Mouse (Mus musculus): ENCODE data around the gene Adam23. TPM values are rescaled to one million over a fixed set of nuclear protein-coding genes. Genes with fewer than 3 reads are reported as not detected.

The Adam23 gene
- polyA plus RNA-seq, 1 experiment from 2014 or later, result 1.9 TPM

DNA sequence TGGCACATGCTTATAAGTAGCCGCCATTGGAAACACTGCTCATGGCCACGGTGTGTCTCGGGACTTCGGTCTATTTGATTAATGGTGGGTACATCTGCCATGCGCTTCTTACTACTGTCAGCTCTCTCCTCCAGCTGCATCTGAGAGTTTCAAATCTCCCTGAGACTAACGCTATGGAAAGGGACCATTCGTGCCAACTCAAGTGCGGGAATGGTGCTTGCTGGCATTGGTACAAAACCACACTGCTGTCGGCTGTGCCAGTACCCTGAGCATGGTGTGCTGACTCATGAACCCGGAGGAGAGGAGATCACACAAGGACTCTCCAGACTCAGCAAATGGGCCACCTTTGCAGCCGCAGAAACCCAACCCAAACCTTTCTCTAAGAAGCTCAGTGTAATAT, 72.1 kb downstream of the Adam23 start:
- no peak overlapping the region for H3K4me3 ChIP-seq (ENCODE audit: control insufficient read depth in 1 of 2, insufficient read depth in 1 of 2, low read depth in 1 of 2, low read length in 2 of 2)
- no peak overlapping the region for H3K4me2 ChIP-seq (ENCODE audit: low read length)
- no peak for ATAC-seq (ENCODE audit: insufficient number of reproducible peaks, insufficient read depth, low FRiP score, low read depth)
- H3K4me1 ChIP-seq (ENCODE audit: control insufficient read depth in 2 of 2, insufficient read depth in 2 of 2, low read length in 2 of 2), result no peaks in the 10 kb centered on the region
- H3K36me3 ChIP-seq (ENCODE audit: control insufficient read depth, insufficient read depth, low read length), result no peaks in the 10 kb centered on the region
- H3K27me3 ChIP-seq (ENCODE audit: control insufficient read depth, insufficient read depth, low read length), result no peaks in the 10 kb centered on the region
- no peaks in the 10 kb centered on the region for H3K9me3 ChIP-seq (ENCODE audit: control insufficient read depth, low read length)
- H3K27ac ChIP-seq (replicated peaks in 1 of 2; ENCODE audit: control insufficient read depth in 1 of 2, insufficient read depth in 1 of 2, low read depth in 2 of 2, low read length in 2 of 2), result no peak overlapping the region
- 90% methylated on average over 11 of the region's 11 CpGs for WGBS
- H3K9ac ChIP-seq (ENCODE audit: low read length), result no peak overlapping the region

GRCm38 (mm10) chr1:63518814-63519213, 73.1 kb downstream of the Adam23 start:
- no peak overlapping the region for H3K9ac ChIP-seq (ENCODE audit: low read length)
- H3K27me3 ChIP-seq (ENCODE audit: control insufficient read depth, insufficient read depth, low read length), result no peaks in the 10 kb centered on the region
- no peak for ATAC-seq (ENCODE audit: insufficient number of reproducible peaks, insufficient read depth, low FRiP score, low read depth)
- no peak overlapping the region for H3K4me3 ChIP-seq (ENCODE audit: control insufficient read depth in 1 of 2, insufficient read depth in 1 of 2, low read depth in 1 of 2, low read length in 2 of 2)
- 63% methylated on average over 5 of the region's 5 CpGs for WGBS
- H3K27ac ChIP-seq (replicated peaks in 1 of 2; ENCODE audit: control insufficient read depth in 1 of 2, insufficient read depth in 1 of 2, low read depth in 2 of 2, low read length in 2 of 2), result no peak overlapping the region
- no peaks in the 10 kb centered on the region for H3K9me3 ChIP-seq (ENCODE audit: control insufficient read depth, low read length)
- no peak overlapping the region for H3K4me2 ChIP-seq (ENCODE audit: low read length)
- no peaks in the 10 kb centered on the region for H3K36me3 ChIP-seq (ENCODE audit: control insufficient read depth, insufficient read depth, low read length)
- H3K4me1 ChIP-seq (ENCODE audit: control insufficient read depth in 2 of 2, insufficient read depth in 2 of 2, low read length in 2 of 2), result no peaks in the 10 kb centered on the region

DNA sequence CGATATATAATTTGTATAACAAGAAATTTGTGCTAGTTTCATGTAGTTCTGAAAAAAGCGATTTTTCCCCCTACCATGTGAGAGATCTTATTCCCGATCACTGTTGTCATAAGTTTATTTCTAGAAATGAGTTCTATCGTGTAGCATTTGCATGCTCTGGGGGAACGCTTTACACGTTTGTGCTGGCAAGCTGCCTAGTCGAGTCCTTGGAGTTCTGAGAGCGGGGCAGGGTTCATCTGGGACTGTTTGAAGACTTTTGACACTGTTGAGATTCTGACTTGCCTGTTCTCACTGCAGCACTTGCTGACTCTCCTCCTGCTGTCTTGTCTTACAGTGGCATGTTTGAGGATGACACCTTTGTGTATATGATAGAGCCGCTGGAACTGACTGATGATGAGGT, 84.2 kb downstream of the Adam23 start:
- Histone ChIP-seq H3K36me3 (ENCODE audit: control insufficient read depth, insufficient read depth, low read length) (no peaks in the 10 kb centered on the region), H3K9me3 (ENCODE audit: control insufficient read depth, low read length) (no peaks in the 10 kb centered on the region), H3K4me2 (ENCODE audit: low read length) (no peak overlapping the region), H3K4me1 (ENCODE audit: control insufficient read depth in 2 of 2, insufficient read depth in 2 of 2, low read length in 2 of 2) (no peaks in the 10 kb centered on the region), H3K27ac (replicated peaks in 1 of 2; ENCODE audit: control insufficient read depth in 1 of 2, insufficient read depth in 1 of 2, low read depth in 2 of 2, low read length in 2 of 2) (no peak overlapping the region), H3K27me3 (ENCODE audit: control insufficient read depth, insufficient read depth, low read length) (no peaks in the 10 kb centered on the region), H3K9ac (ENCODE audit: low read length) (no peak overlapping the region), H3K4me3 (ENCODE audit: control insufficient read depth in 1 of 2, insufficient read depth in 1 of 2, low read depth in 1 of 2, low read length in 2 of 2) (no peak overlapping the region)
- 68% methylated on average over 9 of the region's 9 CpGs for WGBS
- ATAC-seq (ENCODE audit: insufficient number of reproducible peaks, insufficient read depth, low FRiP score, low read depth), result no peak

DNA sequence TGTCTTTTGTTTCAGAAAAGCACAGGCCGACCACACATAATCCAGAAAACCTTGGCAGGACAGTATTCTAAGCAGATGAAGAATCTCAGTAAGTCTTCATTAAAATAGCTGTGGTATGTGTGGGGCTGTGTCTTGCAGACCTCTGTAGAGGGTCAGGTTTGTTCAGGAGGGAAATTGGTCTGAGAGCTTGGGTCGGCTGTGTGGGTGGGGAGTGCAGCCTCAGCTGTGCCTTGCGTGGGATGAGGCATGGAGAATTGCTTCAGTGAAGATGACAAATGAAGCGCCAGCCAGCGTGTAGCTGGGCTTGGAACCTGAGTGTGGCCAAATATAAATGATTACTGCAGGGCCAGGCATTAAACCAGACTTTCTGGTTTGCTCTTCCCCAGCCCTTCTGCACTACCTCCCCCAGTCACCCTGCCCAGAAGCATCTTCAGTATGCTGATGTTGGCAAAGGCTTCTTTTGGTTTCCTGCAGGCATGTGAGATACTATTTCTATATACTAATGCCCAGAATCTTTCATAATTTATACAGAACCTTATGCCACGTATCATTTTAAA, 88.7 kb downstream of the Adam23 start:
- no peak overlapping the region for H3K4me2 ChIP-seq (ENCODE audit: low read length)
- no peaks in the 10 kb centered on the region for H3K9me3 ChIP-seq (ENCODE audit: control insufficient read depth, low read length)
- no peak for ATAC-seq (ENCODE audit: insufficient number of reproducible peaks, insufficient read depth, low FRiP score, low read depth)
- H3K4me1 ChIP-seq (ENCODE audit: control insufficient read depth in 2 of 2, insufficient read depth in 2 of 2, low read length in 2 of 2), result no peaks in the 10 kb centered on the region
- 63% methylated on average over 6 of the region's 6 CpGs for WGBS
- H3K27ac ChIP-seq (replicated peaks in 1 of 2; ENCODE audit: control insufficient read depth in 1 of 2, insufficient read depth in 1 of 2, low read depth in 2 of 2, low read length in 2 of 2), result no peak overlapping the region
- H3K9ac ChIP-seq (ENCODE audit: low read length), result no peak overlapping the region
- no peaks in the 10 kb centered on the region for H3K27me3 ChIP-seq (ENCODE audit: control insufficient read depth, insufficient read depth, low read length)
- H3K36me3 ChIP-seq (ENCODE audit: control insufficient read depth, insufficient read depth, low read length), result no peaks in the 10 kb centered on the region
- no peak overlapping the region for H3K4me3 ChIP-seq (ENCODE audit: control insufficient read depth in 1 of 2, insufficient read depth in 1 of 2, low read depth in 1 of 2, low read length in 2 of 2)

GRCm38 (mm10) chr1:63539884-63540613, 94.4 kb downstream of the Adam23 start:
- 65% methylated on average over 14 of the region's 14 CpGs for WGBS
- Histone ChIP-seq H3K27ac (replicated peaks in 1 of 2; ENCODE audit: control insufficient read depth in 1 of 2, insufficient read depth in 1 of 2, low read depth in 2 of 2, low read length in 2 of 2) (no peak overlapping the region), H3K4me2 (ENCODE audit: low read length) (no peak overlapping the region), H3K4me3 (ENCODE audit: control insufficient read depth in 1 of 2, insufficient read depth in 1 of 2, low read depth in 1 of 2, low read length in 2 of 2) (no peak overlapping the region), H3K4me1 (ENCODE audit: control insufficient read depth in 2 of 2, insufficient read depth in 2 of 2, low read length in 2 of 2) (no peaks in the 10 kb centered on the region), H3K9ac (ENCODE audit: low read length) (no peak overlapping the region), H3K9me3 (ENCODE audit: control insufficient read depth, low read length) (no peaks in the 10 kb centered on the region), H3K27me3 (ENCODE audit: control insufficient read depth, insufficient read depth, low read length) (no peaks in the 10 kb centered on the region), H3K36me3 (ENCODE audit: control insufficient read depth, insufficient read depth, low read length) (no peaks in the 10 kb centered on the region)
- ATAC-seq (ENCODE audit: insufficient number of reproducible peaks, insufficient read depth, low FRiP score, low read depth), result no peak

GRCm38 (mm10) chr1:63544122-63544521, 98.4 kb downstream of the Adam23 start:
- WGBS, result 88% methylated on average over 2 of the region's 2 CpGs
- Histone ChIP-seq H3K4me2 (ENCODE audit: low read length) (no peak overlapping the region), H3K9me3 (ENCODE audit: control insufficient read depth, low read length) (no peaks in the 10 kb centered on the region), H3K36me3 (ENCODE audit: control insufficient read depth, insufficient read depth, low read length) (no peaks in the 10 kb centered on the region), H3K27me3 (ENCODE audit: control insufficient read depth, insufficient read depth, low read length) (no peaks in the 10 kb centered on the region), H3K9ac (ENCODE audit: low read length) (no peak overlapping the region), H3K4me3 (ENCODE audit: control insufficient read depth in 1 of 2, insufficient read depth in 1 of 2, low read depth in 1 of 2, low read length in 2 of 2) (no peak overlapping the region), H3K4me1 (ENCODE audit: control insufficient read depth in 2 of 2, insufficient read depth in 2 of 2, low read length in 2 of 2) (no peaks in the 10 kb centered on the region), H3K27ac (replicated peaks in 1 of 2; ENCODE audit: control insufficient read depth in 1 of 2, insufficient read depth in 1 of 2, low read depth in 2 of 2, low read length in 2 of 2) (no peak overlapping the region)
- ATAC-seq (ENCODE audit: insufficient number of reproducible peaks, insufficient read depth, low FRiP score, low read depth), result no peak

DNA sequence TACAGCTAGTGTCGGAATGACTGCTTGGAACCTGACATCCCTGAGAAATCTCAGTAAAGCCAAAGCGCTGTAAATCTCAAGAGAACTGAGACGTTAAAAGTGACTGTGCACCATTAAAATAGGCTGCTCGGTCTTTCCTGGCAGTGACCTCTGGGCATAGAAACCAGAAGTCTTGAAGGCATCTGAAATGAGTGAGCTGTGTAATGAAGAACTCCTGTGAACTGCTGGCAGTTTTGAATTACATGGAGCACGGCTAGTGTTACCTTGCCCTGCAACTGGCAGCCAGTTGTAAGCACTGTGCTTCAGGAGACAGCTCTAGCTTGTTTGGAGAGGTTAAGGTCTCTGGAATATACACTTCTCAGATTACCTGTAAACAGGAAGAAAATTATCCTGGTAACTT, 107.3 kb downstream of the Adam23 start:
- no peak for ATAC-seq (ENCODE audit: insufficient number of reproducible peaks, insufficient read depth, low FRiP score, low read depth)
- 76% methylated on average over 5 of the region's 5 CpGs for WGBS
- H3K36me3 ChIP-seq (ENCODE audit: control insufficient read depth, insufficient read depth, low read length), result no peaks in the 10 kb centered on the region

More for the DNA sequence above, 107.3 kb downstream of the Adam23 start:
- Histone ChIP-seq H3K27me3 (ENCODE audit: control insufficient read depth, insufficient read depth, low read length) (no peaks in the 10 kb centered on the region), H3K4me1 (ENCODE audit: control insufficient read depth in 2 of 2, insufficient read depth in 2 of 2, low read length in 2 of 2) (no peaks in the 10 kb centered on the region), H3K9me3 (ENCODE audit: control insufficient read depth, low read length) (no peaks in the 10 kb centered on the region), H3K27ac (replicated peaks in 1 of 2; ENCODE audit: control insufficient read depth in 1 of 2, insufficient read depth in 1 of 2, low read depth in 2 of 2, low read length in 2 of 2) (no peak overlapping the region), H3K4me2 (ENCODE audit: low read length) (no peak overlapping the region), H3K9ac (ENCODE audit: low read length) (no peak overlapping the region), H3K4me3 (ENCODE audit: control insufficient read depth in 1 of 2, insufficient read depth in 1 of 2, low read depth in 1 of 2, low read length in 2 of 2) (no peak overlapping the region)
